Mouse (Mus musculus) adrenal gland, postnatal 10 days (tissue): ENCODE data around the gene Denr. TPM values are rescaled to one million over a fixed set of nuclear protein-coding genes. Genes with fewer than 3 reads are reported as not detected.

ENCODE experiments used
- DNase-seq: peaks from one replicate; pipeline ENCODE4 v3.0.0; 2021; ENCODE audit warnings: mixed read lengths
- long read RNA-seq, 2 experiments: library from polyadenylated mRNA; stranded (forward); transcript quantifications; one replicate each; pipeline ENCODE4 v2.0.0; 2021
- total RNA-seq, 2 experiments: library from RNA; stranded (reverse); gene quantifications; 2 replicates each; pipeline ENCODE4 v1.2.3; 2021

Gene Denr
- 10 to 100 TPM; 68.0 to 74.5 TPM for total RNA-seq
- long read RNA-seq, experiment 1, transcript Denr-201 (8 exons, 2,339 nt): major isoform, 55 of 80 reads
- long read RNA-seq, experiment 1, partial matches to known transcripts: 17 of 80 reads
- long read RNA-seq, experiment 1, other reads (novel, unspliced or antisense): 4 of 80 reads
- long read RNA-seq, experiment 2, transcript Denr-201 (8 exons, 2,339 nt): major isoform, 37 of 50 reads
- long read RNA-seq, experiment 2, partial matches to known transcripts: 9 of 50 reads
- long read RNA-seq, experiment 2, other reads (novel, unspliced or antisense): 4 of 50 reads

DNA sequence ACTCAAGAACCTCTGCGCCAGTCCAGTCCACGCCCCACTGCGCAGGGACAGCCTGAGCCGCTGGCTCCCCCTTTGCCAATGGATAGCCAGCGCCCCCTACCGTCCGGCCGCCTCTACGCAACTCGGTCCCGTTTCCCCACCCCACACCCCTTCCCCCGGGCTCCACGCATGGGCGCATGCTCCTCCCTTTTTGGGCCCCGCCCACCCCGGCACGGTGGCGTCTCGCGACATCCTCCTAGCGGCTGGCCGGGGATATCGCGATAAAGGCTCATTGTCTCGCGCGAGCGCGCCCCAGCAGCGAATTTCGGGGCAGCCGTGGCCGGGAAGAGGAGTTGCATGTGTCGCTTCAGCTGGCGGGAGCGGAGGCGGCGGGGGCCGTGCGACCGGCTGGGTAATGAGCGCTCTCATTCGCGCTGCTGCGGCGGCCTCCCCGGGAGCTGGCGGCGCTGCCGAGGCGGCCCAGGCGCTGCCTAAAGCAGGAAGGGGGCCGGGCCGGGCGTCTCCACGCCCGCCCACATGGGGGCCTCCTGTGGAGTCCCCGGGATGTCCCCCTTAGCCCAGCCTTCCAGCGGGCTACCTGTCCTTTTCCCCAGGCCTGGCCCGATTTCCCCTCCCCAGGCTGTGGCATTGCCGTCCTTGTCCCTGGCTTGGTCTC is at the start of gene Denr:
Denr (plus strand) TSS at position 200 of the 655 bp plus-strand sequence.
- peak; percentile 100 for DNase-seq

DNA sequence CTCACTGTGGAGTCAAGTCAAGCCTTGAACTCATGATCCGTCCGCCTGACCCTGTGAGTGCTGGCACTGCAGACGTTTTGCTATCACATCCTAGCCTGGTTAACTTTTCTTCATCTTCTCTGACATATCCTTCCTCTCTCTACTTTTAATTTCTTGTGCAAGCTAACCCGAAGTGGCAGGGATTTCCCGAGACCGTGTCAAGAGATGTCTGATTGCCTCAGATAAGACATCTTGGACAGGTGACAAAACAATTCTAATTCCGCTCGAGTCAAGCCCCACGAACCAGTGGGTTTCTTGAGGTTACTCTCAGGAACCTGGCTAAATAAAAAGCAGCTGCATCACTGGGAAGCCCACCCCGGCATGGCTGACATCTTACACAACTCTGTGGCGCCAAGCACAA is 48.2 kb upstream of the Denr start:
- DNase-seq: no peak

- DNase-seq: no peak
Measured at GRCm38 (mm10) chr5:123862374-123863350, 44.3 kb upstream of the Denr start.

- no peak for DNase-seq
Measured at GRCm38 (mm10) chr5:123863934-123864333, 43.0 kb upstream of the Denr start.

- DNase-seq: peak; percentile 7
Measured at GRCm38 (mm10) chr5:123865365-123865764, 41.6 kb upstream of the Denr start, which contains the start of gene Hcar2. Hcar2 (minus strand) TSS chr5:123865499.

GRCm38 (mm10) chr5:123866457-123866856 is 40.5 kb upstream of the Denr start:
- DNase-seq: no peak

DNA sequence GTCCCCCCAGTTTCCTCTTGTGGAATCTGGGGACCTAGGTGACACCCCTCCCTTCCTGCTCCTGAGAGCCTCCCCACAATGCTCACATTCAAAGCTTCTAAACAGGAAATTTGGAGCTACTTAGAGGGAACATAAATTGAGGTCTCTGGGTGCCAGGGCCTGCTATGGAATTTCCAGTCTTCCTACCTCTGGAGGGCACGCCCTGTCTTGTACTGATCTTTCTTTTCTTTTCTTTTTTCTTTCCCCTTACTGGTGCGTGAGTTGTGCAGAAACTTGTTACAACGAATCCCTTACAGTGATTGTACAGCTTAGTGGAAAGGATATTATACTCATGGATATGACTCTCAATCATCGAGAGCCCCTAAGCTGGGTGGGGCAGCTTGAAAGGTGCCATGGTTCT is 37.4 kb upstream of the Denr start:
- DNase-seq: no peak

GRCm38 (mm10) chr5:123874177-123874576 is 32.8 kb upstream of the Denr start:
- no peak for DNase-seq

GRCm38 (mm10) chr5:123878056-123878455 is 28.9 kb upstream of the Denr start:
- no peak for DNase-seq

- peak; percentile 70 for DNase-seq
Measured at GRCm38 (mm10) chr5:123879928-123880327, 27.0 kb upstream of the Denr start, which contains the start of gene Hcar1. Hcar1 (minus strand) TSS chr5:123880020.

DNA sequence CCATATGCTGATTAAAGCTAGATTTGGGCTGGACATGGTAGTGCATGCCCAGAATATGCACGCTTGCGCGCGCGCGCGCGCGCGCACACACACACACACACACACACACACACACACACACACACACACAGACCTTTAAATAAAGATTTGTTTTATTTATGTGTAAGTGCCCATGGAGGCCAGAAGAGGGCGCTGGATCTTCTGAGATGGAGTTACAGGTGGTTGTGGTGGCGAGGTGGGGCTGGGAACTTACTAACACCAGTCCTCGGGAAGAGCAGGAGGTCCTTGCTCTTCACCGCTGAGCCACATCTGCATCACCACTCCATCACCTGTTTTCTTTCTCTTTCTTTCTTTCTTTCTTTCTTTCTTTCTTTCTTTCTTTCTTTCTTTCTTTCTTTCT is 26.2 kb upstream of the Denr start:
- no peak for DNase-seq

- DNase-seq: no peak
Measured at GRCm38 (mm10) chr5:123883891-123884290, 23.1 kb upstream of the Denr start.

GRCm38 (mm10) chr5:123884332-123884731 is 22.6 kb upstream of the Denr start:
- no peak for DNase-seq

- no peak for DNase-seq
Measured at GRCm38 (mm10) chr5:123886365-123886764, 20.6 kb upstream of the Denr start.

DNA sequence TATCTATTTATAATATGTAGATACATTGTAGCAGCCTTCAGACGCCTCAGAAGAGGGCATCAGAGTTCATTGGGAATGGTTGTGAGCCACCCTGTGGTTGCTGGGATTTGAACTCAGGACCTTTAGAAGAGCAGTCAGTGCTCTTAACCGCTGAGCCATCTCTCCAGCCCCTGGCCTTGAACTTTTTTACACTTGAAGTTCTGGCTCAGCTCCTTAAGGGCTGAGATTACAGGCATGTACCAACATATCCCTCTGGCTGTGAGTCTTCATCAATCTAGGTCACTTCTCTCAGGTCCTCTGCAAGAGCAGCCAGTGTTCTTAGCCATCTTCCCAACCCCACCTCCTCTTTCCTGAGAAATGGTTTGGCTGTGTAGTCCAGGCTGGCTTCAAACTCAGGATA is 16.7 kb upstream of the Denr start:
- DNase-seq: no peak

- DNase-seq: no peak
Measured at GRCm38 (mm10) chr5:123890987-123891386, 16.0 kb upstream of the Denr start.

DNA sequence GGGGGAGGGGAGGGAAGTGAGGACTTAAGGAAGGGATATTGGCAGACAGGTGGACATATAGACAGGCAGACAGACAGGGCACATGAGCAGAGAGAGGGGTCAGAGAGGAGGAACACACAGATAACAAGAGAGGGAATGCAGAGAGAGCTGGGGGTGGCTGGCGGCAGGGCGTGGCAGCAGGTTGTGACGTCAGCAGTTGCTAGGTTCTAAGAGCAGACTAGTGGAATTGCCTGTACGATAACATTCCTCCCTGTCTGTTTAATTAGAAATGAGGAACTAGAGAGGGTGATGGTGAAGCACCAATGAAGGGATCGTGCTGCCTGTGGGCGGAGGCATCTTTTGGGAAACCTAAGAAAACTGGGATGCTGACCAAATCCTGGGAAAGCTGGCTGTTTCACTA is 15.3 kb upstream of the Denr start:
- peak; percentile 51 for DNase-seq

GRCm38 (mm10) chr5:123893520-123893919 is 13.5 kb upstream of the Denr start:
- DNase-seq: no peak

DNA sequence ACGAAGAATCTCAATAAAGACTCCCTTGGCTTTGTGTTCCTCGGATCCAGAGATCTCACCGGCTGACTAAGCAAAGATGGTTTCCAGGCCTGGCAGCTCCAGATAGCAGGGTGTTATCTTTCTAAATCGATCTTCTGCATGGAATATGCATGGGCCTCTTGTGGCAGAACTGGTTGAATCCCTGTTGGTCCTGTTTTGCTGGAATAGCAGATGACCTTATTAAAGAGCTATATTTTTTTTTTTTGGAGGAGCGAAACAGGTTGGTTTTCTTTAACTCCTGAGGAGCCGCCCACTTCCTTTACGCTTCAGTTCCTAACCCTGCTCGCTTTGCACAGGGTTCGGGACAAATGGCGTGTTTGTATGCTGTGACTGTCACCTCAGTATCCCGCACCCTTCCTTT is 10.6 kb upstream of the Denr start:
- no peak for DNase-seq

DNA sequence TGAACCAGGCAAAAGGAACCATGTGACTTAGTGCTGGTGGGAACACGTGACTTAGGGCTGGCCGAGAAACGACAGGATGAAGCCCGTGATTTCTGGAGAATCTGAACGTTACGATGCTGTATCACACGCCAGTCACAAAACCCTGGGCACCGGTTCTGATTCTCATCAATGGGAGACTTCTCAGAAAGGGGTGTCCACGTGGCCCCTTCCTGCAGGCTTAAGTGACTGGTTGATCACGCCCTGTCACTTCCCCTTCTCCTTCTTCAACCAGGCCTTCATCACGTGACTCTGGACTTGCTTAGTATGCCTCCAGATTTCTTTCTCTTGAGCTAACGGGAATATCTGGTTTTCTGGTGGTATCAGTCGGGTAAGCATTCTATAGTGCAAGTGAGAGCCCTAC is 9.6 kb upstream of the Denr start:
- no peak for DNase-seq

DNA sequence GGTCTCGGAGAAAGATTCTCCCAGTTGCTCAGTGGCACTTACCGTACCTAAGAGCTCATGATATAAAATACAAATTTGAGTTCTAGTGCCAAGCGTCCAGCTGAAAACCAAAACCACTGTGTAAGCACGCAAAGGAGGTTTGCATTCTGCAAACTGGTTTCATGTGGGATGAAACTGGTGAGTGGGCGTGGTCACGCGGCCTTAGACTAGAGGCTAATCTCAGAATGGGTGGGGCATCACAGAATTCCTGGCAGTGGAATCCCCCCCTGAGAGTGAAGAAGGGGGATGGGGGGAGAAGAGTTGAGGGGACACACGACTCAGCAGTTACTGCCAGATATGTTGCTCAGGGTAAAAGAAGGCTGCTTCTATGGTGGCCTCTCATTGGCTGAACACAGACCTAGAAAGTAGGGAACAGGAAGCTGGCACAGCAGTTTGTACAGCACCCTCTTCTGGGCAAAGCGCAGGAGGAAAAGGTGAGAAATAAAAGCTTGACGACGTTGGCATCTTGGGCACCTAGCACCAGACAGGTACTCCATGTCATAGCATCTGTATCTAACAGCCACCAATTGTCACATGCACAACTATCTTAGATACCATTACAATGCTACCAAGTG is 2.8 kb upstream of the Denr start:
- DNase-seq: no peak
